Mouse (Mus musculus) left cerebral cortex, adult 9 months (tissue): Measurements from ENCODE around the gene Dnah2.
A peak's percentile ranks its signal among the peaks of the same experiment; 100 is the strongest.

Experiments
- DNase-seq, 2 experiments: peaks; one replicate each; pipeline ENCODE4 v3.0.0; 2022; ENCODE audit warnings: low spot score in 2 of 2

Gene Dnah2

GRCm38 (mm10) chr11:69549060-69549656 lies at the start of gene Dnah2:
Gene Dnah2 (minus strand): TSS chr11:69549110.
- DNase-seq: no peak

- DNase-seq: no peak
Measured at GRCm38 (mm10) chr11:69594853-69595252, 45.9 kb upstream of the Dnah2 start.

- no peak for DNase-seq
Measured at GRCm38 (mm10) chr11:69592799-69593198, 43.9 kb upstream of the Dnah2 start.

GRCm38 (mm10) chr11:69591899-69592637 lies 43.2 kb upstream of the Dnah2 start:
- DNase-seq: peak; percentile 66 to 76

GRCm38 (mm10) chr11:69591424-69591823 lies 42.5 kb upstream of the Dnah2 start:
- DNase-seq: no peak

- no peak for DNase-seq
Measured at GRCm38 (mm10) chr11:69590622-69591021, 41.7 kb upstream of the Dnah2 start.

- no peak for DNase-seq
Measured at GRCm38 (mm10) chr11:69589207-69589834, 40.4 kb upstream of the Dnah2 start.

- no peak for DNase-seq
Measured at GRCm38 (mm10) chr11:69585718-69586325, 36.9 kb upstream of the Dnah2 start.

GRCm38 (mm10) chr11:69584937-69585336 lies 36.0 kb upstream of the Dnah2 start:
- no peak for DNase-seq

GRCm38 (mm10) chr11:69584008-69584407 lies 35.1 kb upstream of the Dnah2 start:
- no peak for DNase-seq

GRCm38 (mm10) chr11:69582230-69582805 lies 33.4 kb upstream of the Dnah2 start:
- no peak for DNase-seq

GRCm38 (mm10) chr11:69581814-69582213 lies 32.9 kb upstream of the Dnah2 start:
- no peak for DNase-seq

GRCm38 (mm10) chr11:69581147-69581688 lies 32.3 kb upstream of the Dnah2 start:
- peak; percentile 75 to 89 for DNase-seq

- DNase-seq: no peak
Measured at GRCm38 (mm10) chr11:69580572-69581146, 31.7 kb upstream of the Dnah2 start.

GRCm38 (mm10) chr11:69580091-69580514 lies 31.2 kb upstream of the Dnah2 start, which contains the start of the genes Wrap53 and Trp53:
Gene Wrap53 (minus strand): TSS chr11:69580255.
Gene Trp53 (plus strand): TSS chr11:69580359.
- DNase-seq: peak; percentile 86 to 92

- DNase-seq: peak; percentile 95 to 100
Measured at GRCm38 (mm10) chr11:69579128-69580017, 30.5 kb upstream of the Dnah2 start.

- DNase-seq: no peak
Measured at GRCm38 (mm10) chr11:69578301-69578700, 29.4 kb upstream of the Dnah2 start.

GRCm38 (mm10) chr11:69576307-69576706 lies 27.4 kb upstream of the Dnah2 start:
- DNase-seq: no peak

GRCm38 (mm10) chr11:69575220-69575619 lies 26.3 kb upstream of the Dnah2 start:
- DNase-seq: no peak

- no peak for DNase-seq
Measured at GRCm38 (mm10) chr11:69565131-69565530, 16.2 kb upstream of the Dnah2 start.
